Mouse (Mus musculus): Measurements from ENCODE around the gene Lix1. TPM values are rescaled to one million over a fixed set of nuclear protein-coding genes. Genes with fewer than 3 reads are reported as not detected.
"Not testable (repeated sequence)": the region's sequence is repeated elsewhere in the genome, so short reads cannot be mapped to it uniquely, and the experiment has no call there.

Gene Lix1
- total RNA-seq, 2 experiments from 2014 or later: 55.2 to 62.4 TPM

GRCm38 (mm10) chr17:17490820-17491621 is 88.5 kb downstream of the Lix1 start:
- no peak for DNase-seq (ENCODE audit: low spot score in 2 of 2)

GRCm38 (mm10) chr17:17491622-17492001 is 89.1 kb downstream of the Lix1 start:
- no peak for DNase-seq (ENCODE audit: low spot score in 2 of 2)

DNA sequence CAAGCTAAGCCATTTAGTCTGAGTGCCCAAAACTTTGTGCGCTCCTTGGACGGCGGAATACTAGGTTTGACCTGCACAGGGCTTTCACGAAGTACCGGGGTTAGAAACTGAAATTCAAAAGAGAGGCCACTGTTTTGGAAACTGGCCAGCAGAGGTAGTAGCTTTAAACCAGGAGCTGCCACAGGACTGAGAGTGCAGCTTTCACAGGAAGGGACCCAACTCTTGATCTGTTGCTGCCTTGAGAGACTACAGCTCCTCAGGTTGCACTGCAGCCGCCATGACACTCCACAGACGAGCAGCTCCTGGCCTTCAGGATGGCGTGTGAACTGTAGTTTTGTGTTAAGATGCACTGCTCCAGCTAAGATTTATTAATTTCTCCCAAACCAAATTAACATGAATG is 89.6 kb downstream of the Lix1 start:
- no peak for DNase-seq (ENCODE audit: low spot score in 2 of 2)

GRCm38 (mm10) chr17:17496234-17496633 is 93.8 kb downstream of the Lix1 start:
- DNase-seq (ENCODE audit: low spot score in 2 of 2): not testable (repeated sequence)

- DNase-seq (ENCODE audit: low spot score in 2 of 2): no peak
Measured at GRCm38 (mm10) chr17:17496730-17497129, 94.3 kb downstream of the Lix1 start.

- DNase-seq (ENCODE audit: low spot score in 2 of 2): no peak
Measured at GRCm38 (mm10) chr17:17498848-17499247, 96.4 kb downstream of the Lix1 start.

GRCm38 (mm10) chr17:17499278-17499677 is 96.8 kb downstream of the Lix1 start:
- DNase-seq (ENCODE audit: low spot score in 2 of 2): no peak

GRCm38 (mm10) chr17:17506677-17507076 is 104.2 kb downstream of the Lix1 start:
- no peak for DNase-seq (ENCODE audit: low spot score in 2 of 2)

Other genes starting within 250 kb of the Lix1 start
- gene Riok2, start 28.4 kb upstream of the Lix1 start, total RNA-seq (2021): 10 to 100 TPM; 17.6 to 18.2 TPM
- 100 to 1,000 TPM in 1 of 2 experiments, 10 to 100 TPM in 1; 99.9 to 105 TPM for gene Lnpep, start 222.4 kb downstream of the Lix1 start, total RNA-seq (2021)

All from left cerebral cortex, adult 18-20 months (tissue).